Mouse (Mus musculus) G1E-ER4 (cell line): ENCODE data around the gene Pigg. TPM values are rescaled to one million over a fixed set of nuclear protein-coding genes. Genes with fewer than 3 reads are reported as not detected.

Experiments used
- GATA1 ChIP-seq: IDR thresholded peaks from one replicate; pipeline ENCODE4 v1.8.0; 2012; ENCODE audit warnings: low read length, inconsistent platforms
- polyA plus RNA-seq: library from polyadenylated mRNA; stranded (reverse); fragments of >175 nt; gene quantifications from 2 replicates; pipeline ENCODE4 v1.2.3, GENCODE M21; 2012

Pigg gene
- polyA plus RNA-seq, 1 experiment = 1.9 TPM

- no peak for TF ChIP-seq GATA1
These were observed 63.6 kb downstream of the Pigg start for GRCm38 (mm10) chr5:108376059-108376458.

GRCm38 (mm10) chr5:108378346-108378745, 65.9 kb downstream of the Pigg start:
- TF ChIP-seq GATA1 = no peak

GRCm38 (mm10) chr5:108385632-108386031, 73.2 kb downstream of the Pigg start:
- no peak for TF ChIP-seq GATA1

GRCm38 (mm10) chr5:108386449-108386848, 74.0 kb downstream of the Pigg start:
- TF ChIP-seq GATA1 = no peak

GRCm38 (mm10) chr5:108388201-108388600, 75.8 kb downstream of the Pigg start, which contains the start of gene Pde6b:
Gene Pde6b, plus strand, starts transcription at chr5:108388391.
- no peak for TF ChIP-seq GATA1

- no peak for TF ChIP-seq GATA1
These were observed 77.3 kb downstream of the Pigg start for GRCm38 (mm10) chr5:108389744-108390143.

Other genes starting within 250 kb of the Pigg start
- 17.9 and 33.5 TPM in 2 replicates for gene Mtf2, start 246.9 kb upstream of the Pigg start, polyA plus RNA-seq
- gene Tmed5, start 180.0 kb upstream of the Pigg start, polyA plus RNA-seq = 58.6 and 85.8 TPM in 2 replicates
- gene Ccdc18, start 179.7 kb upstream of the Pigg start, polyA plus RNA-seq = 0.29 and 0.73 TPM in 2 replicates
- gene Dr1, start 43.7 kb upstream of the Pigg start, polyA plus RNA-seq = 41.2 and 49.1 TPM in 2 replicates
- gene Gm42517, start 55.3 kb downstream of the Pigg start, polyA plus RNA-seq = not detected in 2 replicates
- gene Pde6b, start 75.8 kb downstream of the Pigg start, polyA plus RNA-seq = not detected in 2 replicates
- gene Atp5k, start 121.8 kb downstream of the Pigg start, polyA plus RNA-seq = 63.0 and 83.7 TPM in 2 replicates
- gene Mfsd7a, start 136.3 kb downstream of the Pigg start, polyA plus RNA-seq = not detected in 2 replicates
- gene Pcgf3, start 148.6 kb downstream of the Pigg start, polyA plus RNA-seq = 15.1 and 16.4 TPM in 2 replicates
- gene Cplx1, start 237.4 kb downstream of the Pigg start, polyA plus RNA-seq = 0.09 and 0.13 TPM in 2 replicates